Mouse (Mus musculus): ENCODE data around the gene Myo10.

DNA sequence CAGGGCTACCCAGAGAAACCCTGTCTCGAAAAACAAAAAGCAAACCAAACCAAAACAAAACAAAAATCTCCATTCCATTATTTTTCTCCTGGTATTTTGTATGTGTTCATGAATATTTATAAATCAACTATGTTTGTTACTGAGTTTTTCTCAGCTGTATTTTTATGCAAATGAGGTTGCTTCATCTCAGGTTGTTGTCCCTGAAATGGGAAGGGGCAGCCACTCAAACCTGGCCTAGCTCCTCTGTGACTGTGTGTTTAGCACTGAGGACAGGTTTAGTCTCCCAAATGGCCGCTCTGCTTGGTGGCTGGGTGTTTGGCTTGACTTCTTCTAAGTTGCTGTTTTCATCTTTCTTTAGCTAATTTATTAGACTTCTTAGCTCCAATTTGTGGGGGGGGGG, 138.7 kb downstream of the Myo10 start:
- no peak for TF ChIP-seq CTCF (IDR thresholded peaks at IDR 0.05; ENCODE audit: extremely low read depth, insufficient read depth, low read length)
- TF ChIP-seq POLR2A (IDR thresholded peaks at IDR 0.05; ENCODE audit: extremely low read depth, insufficient read depth, low read length): no peak

Measured in cortical plate, adult 2 months (tissue).